Mouse (Mus musculus) kidney, adult 8-10 months (tissue): Measurements from ENCODE around the gene Stat6.

Experiments
- DNase-seq, 2 experiments: peaks; one replicate each; pipeline ENCODE4 v3.0.0; 2022

Stat6 gene

DNA sequence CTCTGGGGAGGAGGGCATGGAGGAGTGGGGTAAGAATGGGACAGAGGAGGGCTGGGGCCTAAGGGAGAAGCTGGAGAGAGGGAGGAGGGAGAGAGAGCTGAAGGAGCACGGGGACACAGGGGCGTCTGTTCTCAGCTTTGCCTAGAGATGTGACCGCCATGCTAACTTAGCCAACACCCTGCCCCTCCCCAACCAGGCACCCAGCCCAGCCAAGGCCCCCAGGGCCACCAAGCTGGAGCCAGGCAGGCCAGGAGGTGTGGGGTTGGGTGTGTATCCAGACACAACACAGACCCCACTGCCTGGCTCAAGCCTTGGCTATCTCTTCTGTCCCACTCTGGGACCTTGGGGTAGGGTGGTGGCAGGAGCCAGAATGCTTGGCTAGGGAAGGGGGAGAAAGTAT, 27.2 kb upstream of the Stat6 start:
- DNase-seq: no peak

DNA sequence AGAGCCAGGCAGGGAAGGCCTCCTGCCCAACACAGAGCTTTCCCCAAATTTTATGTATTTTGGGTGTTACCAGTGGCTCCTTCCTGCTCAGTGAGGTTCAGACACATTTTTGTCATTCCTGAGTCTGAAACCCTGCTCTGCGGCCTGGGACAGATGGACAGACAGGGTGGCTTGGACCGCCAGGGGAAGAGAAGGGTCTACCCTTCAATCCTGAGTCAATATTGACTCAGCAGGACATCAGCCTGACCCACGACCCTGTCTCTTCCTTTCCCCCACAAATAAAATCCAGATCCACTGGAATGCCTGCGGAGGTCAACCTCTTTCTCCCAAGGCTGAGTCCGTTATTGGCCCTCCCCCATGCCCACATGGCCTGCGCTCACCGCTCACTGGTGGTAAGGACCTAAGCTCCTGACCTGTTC, 26.5 kb upstream of the Stat6 start:
- no peak for DNase-seq

DNA sequence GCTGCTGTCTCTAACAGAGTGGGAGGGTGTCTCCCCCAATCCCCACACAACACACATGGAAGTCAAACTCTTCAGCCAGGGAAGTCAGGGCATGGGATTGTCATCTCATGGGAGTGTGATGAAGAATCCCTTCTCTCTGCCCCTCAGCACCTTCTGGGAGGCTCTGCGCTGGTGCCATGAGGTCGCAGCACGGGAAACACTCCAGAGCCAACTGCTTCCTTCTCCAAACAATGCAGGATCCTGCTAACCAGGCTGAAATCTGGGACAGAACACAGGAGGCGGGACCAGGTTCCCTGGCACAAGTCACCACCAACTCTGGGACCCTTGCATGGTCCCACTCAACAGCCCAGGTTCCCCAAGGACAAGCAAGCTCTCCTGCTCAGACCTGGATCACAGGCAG, 25.5 kb upstream of the Stat6 start:
- no peak for DNase-seq

DNA sequence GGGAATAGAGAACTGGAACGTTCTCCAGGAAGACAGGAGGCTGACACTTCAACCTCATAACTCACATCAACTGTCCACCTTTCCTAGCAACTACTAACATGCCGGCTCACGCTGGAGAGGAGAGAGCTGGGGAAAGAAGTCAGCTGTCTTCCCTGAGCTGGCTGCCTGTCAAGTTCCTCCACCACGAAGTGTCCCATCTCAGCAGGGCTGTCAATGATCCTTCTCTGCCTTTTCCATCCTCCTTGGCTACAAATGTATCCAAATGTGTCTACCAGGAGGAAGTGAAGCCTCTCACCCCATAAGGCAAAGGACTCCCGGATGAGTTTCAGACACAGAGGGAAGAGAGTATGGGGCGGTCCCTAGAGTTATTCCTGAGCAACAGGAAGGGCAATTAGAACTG, 24.6 kb upstream of the Stat6 start:
- DNase-seq: no peak

DNA sequence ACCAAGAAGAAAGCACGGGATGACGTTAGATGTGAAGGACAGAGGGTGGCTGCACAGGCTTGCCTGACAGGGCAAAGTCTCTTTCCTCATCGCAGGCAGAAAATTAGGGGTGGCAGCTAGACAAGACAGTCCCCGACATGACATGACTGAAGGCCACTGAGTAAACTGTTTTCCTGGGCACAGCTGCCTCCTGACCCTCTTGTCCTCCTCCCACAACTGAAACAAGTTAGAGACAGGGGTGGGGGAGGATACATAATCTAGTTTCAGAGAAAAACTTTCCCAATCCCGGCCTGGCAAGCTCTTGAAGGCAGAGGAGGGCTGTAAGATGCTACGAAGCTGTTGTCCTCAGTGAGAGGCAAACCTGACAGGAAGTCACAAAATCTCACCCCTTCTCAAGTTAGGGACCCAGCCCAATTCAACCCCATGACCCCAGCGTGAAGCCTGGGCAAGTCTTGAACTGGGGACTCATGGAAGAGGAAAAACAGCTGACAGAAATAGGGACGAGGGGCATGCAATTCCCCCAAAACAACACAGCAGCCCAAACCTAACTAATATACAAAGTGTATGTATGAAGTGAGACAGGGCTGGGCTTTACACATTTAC, 23.6 kb upstream of the Stat6 start:
- DNase-seq: no peak

DNA sequence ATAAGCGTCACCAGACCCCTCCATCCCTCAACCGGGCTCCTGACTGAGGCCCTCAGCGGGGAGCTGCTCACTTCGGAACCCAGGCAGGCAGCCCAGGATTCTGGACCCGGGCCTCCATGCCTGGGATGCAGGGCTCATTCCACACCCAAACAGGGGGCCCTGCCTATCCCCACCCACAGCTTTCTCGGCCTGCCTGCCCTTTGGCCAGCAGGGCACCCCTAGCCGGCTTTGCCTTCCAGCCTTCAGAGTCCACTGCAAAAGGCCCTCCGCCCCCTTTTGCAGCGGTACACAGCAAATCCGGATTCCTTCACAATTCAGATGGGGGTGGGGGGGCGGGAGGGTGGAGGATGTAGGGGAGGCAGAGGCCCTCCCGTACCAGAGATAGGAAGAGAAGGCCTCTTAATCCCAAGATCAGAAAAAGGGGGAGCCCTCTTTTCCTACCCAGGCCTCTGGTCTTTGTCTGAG, 22.8 kb upstream of the Stat6 start:
- DNase-seq: no peak

DNA sequence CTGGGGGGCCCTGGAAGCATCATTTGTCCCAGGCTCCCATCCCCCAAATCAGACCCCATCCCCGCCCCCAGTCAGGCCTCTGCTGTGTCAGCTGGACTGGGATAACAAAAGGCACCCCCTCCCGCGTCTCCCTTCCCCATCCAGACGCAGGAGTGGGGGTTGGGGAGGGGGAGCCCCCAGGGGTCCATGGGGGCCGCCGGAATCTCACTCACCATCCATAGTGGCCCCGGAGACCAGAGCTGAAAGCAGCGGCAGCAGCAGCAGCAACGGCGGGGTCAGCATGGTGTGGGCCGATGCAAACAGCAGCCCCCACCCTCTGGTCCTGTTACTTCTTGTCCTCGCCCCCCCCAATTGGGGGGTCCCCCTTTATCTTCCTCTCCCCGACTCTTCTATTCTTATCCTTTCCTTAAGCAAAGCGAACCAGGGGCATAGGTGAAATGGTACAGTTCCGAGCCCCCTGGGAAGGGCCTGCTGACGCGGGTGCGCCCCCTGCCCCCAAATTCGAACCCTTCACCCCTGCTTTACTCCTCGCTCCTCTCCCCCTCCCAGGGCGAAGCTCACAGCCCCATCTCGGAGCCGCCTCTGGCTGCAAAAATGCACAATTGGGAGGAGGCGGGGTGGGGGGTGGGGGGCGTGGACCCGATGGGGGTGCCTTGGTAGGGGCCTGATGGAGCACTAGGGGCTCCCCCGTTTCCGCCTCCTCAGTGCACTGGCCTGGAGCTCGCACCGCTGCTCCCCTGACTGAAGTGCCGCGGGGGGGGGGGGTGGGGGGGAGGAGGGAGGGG, 22.2 kb upstream of the Stat6 start, which contains the start of gene Lrp1:
Gene Lrp1 (minus strand): TSS at position 743 of the 785 bp plus-strand sequence.
- DNase-seq: no peak

DNA sequence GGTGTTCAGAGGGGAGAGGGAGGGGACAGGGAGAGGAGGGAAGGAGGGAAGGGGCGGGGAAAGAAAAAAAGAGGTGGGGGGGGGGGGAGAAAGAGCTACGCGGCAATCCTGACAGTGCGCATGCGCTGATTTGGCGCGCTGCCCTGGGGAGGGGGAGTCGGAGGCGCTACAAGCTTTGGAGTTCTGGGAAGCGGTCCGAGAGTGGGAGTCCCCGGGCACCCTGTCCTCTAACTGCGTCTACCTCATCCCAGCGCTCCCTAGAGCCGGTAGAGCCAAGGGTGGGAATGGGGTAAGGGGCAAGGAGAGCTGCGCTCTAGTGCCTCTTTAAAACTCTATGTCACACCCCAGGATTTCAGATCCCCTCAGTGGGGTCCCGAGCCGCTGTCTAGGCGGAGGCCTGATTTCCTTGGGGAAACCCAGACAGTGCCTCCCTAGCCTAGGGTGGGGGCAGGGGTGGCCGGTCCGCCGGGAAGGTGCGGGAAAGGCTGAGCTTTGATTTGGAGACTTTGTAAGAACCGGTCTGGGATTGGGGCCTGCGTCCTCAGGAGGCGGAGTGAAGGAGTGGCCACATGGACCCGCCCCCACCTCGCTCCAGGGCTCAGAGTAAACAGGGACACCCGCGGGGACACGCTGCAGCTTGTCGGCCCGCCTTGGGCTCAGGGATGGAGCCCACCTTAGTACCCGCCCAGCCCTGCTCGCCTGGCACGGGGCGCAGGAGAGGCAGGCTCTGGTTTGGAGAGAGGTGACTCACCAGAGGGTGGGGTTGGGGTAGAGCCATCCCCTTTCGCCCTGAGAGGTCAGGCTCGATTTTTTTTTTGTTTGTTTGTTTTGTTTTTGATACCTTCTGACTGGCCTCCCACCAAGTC, 21.4 kb upstream of the Stat6 start:
- DNase-seq: peak; percentile 93 to 94

DNA sequence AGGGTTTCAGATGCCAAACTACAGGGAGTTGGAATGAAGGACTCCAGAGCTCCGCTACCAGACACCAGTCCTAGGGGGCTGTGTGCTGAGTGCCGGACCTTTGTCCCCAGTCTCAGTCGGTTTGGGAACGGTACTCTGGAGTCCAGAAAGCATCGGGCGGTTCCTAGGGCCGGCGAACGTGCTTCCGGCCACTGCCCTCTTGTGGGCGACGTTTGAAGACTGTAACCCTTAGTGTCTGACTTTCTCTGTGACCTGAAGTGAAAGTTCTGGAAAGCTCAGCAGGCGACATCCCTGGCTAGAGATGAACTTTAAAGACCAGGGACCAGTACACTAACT, 20.8 kb upstream of the Stat6 start:
- DNase-seq: peak; percentile 78 to 84

DNA sequence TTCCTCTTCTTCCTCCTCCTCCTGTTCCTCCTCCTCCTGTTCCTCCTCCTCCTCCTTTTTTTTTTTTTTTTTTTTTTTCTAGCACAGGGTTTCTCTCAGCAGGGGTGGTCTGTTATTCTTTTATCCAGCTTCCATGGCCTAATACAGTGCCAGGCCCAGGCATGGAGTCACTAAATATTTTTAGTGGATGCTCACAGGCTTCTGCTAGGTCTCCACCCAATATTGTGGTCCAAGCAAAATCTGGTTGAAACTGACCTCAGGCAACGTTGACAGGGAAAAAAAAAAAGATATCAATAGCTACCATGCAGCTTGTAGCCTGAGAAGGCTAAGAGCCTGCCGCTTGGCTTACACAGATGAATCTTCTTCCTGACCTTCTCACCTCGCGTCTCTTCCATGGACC, 20.1 kb upstream of the Stat6 start:
- no peak for DNase-seq

DNA sequence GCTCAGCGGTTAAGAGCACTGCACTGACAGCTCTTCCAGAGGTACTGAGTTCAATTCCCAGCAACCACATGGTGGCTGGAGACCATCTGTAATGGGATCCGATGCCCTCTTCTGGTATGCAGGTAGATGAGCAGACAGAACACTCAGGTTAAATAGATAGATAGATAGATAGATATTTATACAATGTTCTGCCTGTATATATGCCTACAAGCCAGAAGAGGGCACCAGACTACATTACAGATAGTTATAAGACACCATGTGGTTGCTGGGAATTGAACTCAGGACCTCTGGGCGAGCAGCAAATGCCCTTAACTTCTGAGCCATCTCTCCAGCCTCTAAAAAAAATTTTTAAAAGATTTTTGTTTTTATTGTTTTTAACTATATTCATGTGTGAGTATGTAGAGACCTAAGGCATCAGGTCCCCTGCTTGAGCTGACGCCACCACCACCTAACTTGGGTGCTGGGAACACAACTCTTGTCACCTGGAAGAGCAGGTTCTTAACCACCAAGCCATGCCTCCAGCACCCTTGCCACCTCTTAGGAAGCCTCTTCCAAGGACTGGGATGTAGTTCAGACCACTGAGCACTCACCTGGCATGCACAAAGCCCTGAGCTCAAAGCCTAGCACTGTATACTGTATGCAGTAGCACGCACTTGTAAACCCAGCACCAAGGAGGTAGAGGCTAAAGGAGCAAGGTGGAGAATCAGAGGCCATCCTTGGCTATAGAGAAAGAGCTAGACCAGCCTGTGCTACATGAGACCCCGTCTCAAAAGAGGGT, 19.2 kb upstream of the Stat6 start:
- no peak for DNase-seq

DNA sequence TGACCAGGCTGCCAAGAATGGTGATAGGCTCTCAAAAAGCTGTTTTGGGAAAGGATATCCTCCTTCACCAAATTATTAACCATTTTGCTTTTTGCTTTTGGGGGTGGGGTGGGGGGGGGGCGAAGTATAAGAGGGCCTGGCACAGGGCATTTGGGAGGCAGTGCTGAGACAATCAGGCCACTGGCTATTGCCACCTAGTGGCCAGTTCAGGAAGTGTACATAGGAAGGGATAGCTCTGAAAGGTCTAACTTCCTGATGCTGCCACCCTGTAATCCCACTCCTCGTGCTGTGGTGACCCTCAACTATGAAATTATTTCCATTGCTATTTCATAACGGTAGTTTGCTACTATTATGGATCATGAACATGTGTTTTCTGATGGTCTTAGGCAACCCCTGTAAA, 16.4 kb upstream of the Stat6 start:
- peak in 1 of 2 experiments; percentile 42 for DNase-seq

DNA sequence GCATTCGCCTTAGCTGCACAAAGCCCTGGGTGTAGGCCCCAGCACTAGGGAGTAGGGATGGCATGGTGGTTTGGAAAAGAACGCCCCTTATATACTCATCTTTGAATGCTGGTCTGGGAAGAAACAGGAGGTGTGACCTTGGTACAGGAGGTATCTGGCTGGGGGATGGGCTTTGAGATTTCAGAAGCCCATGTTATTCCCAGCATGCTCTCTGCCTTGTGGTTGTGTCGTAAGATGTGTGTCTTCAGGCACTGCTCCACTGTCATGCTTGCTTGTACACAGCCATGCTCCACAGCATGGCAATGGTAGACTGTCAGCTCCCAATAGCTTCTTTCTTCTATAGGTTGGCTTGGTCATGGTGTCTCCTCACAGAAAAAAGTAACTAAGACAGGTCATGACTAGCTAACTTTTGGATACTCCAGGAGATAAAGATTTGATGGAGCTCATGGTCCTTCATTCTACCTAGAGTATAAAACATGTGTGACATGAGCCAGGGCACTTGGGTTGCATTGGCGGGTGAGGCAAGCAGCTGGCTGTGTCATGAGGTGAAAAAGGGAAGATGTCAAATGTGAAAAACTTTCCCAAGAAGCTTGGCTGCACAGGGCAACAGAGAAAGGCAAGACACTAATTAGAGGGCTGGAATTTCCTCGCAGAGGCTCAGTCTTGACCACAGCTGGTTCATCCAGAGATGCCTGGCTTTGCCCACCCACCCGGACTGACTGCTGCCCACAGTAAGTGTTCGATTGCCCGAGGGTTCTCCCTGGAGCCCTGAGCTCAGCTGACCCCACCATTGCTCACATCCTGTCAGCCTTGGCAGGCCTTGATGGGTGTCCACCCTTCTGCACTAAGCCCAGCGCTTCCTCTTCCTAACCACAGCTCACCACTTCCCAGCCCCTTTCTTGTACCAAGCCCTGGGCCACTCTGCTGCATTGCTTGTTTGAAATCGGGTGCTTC, 11.2 kb upstream of the Stat6 start:
- no peak for DNase-seq

DNA sequence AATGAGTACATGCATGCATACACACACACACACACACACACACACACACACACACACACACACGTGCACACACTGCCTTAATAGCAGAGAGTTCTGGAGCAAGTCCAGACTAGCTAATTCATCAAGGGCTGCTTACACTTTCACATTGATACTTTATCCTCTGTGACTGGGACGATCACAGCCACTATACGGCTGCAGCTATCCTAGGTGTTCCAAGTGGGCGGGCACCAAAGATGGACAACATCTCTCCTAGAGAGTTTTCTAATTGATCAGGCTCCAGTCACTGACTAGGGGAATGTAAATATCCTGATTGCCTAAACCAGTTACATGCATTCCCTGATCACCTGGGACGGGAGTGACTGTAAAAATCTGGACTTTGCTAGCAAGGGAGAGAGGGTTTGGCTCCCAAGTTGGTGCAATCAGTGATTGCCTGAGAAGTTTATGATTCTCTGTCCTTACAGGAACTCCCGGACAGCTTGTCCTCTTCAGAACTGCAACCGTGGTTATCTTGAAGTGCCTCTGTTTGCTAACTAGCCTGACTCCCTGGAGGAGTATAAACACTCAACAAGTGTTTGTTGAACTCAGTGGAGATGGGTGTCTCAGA, 10.0 kb upstream of the Stat6 start:
- no peak for DNase-seq

DNA sequence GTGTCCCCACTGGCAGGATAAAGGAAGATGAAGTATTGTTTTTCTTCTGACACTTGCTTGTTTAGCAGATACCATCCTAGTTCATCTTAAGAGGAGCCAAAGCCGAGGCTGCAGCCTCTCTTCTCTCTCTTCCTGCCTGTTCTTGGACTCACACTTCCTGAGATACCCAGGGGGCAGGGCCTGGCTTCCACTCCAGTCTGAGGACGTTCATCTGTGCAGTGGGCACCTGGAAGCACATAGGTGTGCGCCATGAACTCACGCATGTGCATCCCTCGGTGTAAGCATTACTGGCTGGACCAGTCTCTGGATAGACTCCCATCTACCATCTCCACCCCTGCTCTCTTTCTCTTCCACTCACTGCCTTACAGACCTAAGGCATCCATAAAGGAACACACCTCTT, 2.4 kb upstream of the Stat6 start:
- no peak for DNase-seq

DNA sequence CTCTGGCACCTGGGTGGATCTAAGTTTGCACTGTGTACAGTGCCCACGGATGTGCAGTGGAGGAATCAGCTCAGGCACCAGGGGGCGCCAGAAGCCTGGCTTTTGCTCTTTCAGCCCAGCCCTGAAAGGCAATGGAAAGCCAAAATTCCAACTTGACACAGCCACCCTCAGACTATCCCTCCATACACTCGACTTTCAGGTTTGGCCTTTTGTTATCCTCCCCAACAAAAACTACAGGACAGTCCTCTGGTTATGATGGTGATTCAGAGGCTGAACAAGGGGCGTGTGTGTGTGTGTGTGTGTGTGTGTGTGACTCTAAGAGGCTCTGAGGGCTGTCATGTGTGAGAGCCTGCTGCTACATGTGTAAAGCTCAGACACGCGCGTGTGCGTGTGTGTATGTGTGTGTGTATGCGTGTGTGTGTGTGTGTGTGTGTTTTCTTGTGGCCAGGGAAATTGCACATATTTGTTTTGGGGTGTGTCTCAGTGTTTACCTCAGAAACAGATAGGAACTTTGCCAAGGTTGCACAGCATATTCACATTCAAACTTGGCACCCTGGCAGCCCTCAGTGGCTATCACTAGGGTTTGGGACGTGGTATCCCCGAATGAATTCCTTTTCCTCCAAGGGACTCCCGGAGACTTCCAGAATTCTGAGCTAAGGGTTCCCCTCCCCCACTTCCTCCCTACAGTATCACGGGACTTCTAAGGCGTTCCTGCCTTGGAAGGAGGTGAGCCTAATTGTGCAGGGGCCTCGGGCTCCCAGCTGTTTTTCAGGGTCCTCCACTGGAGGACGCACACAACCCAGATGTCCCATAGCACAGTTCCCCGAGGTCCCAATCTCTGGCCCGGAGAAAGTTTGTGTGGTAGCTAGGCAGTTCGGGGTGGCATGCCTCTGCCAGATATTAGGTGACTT, 670 bp upstream of the Stat6 start:
- DNase-seq: peak; percentile 85 to 94

DNA sequence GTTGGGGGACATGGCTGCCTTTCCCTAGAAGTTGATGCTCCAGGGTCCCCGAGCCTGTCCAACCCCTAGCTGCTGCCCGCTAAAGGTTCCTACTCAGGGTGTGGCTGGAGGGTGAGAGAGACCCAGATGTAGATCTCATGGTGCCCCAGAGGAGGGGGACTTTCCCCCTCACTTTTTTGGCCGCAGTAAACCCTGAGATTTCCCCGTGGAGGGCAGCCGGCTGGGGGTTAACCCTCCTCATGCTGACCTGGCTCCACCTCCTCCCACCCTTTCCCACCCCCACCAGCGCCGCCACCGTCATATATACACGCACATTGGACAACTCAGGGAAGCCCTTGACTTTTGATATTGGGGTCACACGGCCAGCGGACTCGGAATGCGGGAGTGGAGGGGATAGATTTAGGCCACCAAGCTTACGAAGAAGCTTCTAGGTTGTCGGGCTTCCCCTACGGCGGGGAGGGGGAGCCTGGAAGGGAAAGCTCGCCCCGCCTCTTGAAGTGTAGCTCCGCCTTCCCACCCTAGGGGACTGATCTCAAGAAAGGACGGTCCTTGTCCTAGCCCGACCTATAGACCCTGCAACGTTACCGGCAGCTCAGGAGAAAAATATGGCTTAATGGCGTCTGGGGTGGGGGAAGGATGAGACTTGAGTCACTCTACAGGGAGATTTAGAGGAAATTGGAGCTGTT, 910 bp downstream of the Stat6 start:
- peak; percentile 82 to 86 for DNase-seq

DNA sequence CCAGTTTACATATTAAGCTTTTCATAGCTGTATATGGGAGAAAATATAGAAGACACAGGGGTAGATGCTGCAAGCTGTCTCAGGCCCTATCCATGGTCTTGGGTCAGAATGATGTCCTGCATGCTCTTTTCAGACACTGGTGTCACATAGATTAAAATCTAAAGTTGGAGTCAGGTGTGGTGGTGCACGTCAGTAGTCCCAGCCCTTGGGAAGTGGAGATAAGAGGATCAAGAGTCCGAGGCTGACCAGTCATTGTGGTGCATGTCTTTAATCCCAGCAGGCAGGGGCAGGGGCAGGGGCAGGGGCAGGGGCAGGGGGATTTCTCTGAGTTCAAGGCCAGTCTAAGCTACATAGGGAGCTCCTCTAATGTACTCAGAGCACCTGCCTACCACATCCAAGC, 3.0 kb downstream of the Stat6 start:
- no peak for DNase-seq

DNA sequence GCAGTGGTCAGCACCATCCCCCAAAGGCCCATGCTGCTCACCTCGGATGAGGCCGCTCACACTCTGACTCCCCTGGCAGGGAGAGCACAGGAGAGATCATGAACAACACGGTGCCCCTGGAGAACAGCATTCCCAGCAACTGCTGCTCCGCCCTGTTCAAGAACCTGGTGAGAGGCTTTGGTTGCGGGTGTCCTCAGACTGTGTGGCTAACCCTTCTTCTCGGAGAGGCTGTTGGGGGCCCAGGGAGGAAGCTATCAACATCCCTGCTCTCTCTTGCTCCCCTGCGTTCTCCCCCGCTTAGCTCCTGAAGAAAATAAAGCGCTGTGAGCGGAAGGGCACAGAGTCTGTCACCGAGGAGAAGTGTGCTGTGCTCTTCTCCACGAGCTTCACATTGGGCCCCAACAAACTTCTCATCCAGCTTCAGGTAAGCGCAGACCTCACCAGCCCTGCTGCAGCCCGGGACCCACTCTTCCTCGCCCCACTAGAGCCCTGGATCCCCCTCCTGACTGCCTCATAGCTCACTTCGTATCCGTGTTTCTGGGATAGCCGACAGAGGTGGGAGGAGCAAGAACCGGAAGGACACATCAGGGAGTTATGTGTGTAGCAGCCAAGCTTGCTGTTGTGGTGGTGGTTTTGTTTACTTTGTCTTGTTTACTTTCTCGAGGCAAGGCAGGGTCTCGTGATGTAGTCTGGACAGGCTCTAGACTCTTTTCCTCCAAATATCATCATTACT, 10.3 kb downstream of the Stat6 start:
- DNase-seq: no peak
